Mouse (Mus musculus) layer of hippocampus, adult 11-12 months (tissue): ENCODE results near the gene Ntn3.

Experiments
- DNase-seq: peaks from one replicate; pipeline ENCODE4 v3.0.0; 2022; ENCODE audit warnings: low spot score

Ntn3 gene

GRCm38 (mm10) chr17:24209043-24209915 lies at the start of gene Ntn3:
TSS of gene Ntn3 (minus strand) at chr17:24209531.
- peak; percentile 39 for DNase-seq

DNA sequence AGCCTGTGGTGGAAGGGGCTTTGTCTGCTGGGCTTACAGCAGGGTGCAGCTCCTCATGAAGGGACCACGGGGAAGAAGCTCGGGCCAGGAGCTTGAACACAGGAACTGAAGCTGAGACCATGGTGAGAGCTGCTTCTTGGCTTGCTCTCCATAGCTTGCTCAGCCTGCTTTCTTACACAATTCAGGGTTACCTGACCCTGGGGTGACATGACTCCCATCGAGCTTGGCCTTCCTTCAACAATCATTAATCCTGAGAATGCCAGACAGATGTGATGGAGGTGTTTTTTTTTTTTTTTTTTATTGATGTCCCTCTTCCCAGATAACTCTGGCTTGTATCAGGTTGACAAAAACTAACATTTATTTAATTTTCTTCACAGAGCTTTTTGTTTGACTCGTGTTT lies 49.6 kb upstream of the Ntn3 start:
- DNase-seq = no peak

- DNase-seq = no peak
Measured at GRCm38 (mm10) chr17:24252329-24252728, 43.0 kb upstream of the Ntn3 start.

DNA sequence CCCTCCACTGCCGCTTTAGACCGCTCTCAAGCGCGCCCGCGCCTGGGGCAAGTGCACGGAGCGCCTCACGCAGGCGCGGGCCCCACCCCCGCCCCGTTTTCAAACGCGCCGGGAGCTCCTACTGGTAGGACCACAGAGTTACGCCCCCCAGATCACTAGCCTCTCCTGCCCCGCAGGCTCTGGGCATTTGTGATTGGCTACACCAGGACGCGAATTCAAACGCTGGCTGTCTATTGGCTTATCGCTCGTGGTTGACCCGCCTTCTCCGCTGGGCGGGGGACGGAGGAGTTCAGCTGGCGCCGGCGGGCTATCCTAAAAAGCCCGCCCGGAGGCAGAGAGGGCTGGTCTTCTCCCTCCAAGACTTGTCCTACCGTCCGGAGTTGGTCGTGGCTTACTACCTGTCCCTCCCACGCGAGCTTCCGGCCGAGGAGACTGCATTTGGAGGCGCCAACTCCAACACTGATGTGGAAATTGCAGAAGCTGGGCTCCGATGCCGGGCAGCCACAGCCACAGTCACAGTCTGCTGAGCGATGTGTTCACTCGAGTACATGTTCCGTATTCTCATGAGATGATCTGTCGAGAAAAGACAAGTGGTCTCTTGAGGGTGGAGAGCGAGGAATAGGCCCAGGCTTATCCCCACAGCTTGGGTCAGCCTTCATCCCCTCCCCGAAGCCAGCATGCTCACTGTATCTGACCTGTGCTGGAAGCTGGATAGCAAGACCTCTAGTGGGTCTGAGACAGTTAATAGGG lies 42.2 kb upstream of the Ntn3 start, which contains the start of gene Ccnf:
TSS of gene Ccnf (minus strand) at position 165 of the 750 bp plus-strand sequence.
- peak; percentile 96 for DNase-seq

- DNase-seq = no peak
Measured at GRCm38 (mm10) chr17:24250988-24251319, 41.6 kb upstream of the Ntn3 start.

- no peak for DNase-seq
Measured at GRCm38 (mm10) chr17:24248641-24249040, 39.3 kb upstream of the Ntn3 start.

- DNase-seq = no peak
Measured at GRCm38 (mm10) chr17:24244061-24244460, 34.7 kb upstream of the Ntn3 start.

GRCm38 (mm10) chr17:24243311-24243969 lies 34.1 kb upstream of the Ntn3 start:
- peak; percentile 37 for DNase-seq

DNA sequence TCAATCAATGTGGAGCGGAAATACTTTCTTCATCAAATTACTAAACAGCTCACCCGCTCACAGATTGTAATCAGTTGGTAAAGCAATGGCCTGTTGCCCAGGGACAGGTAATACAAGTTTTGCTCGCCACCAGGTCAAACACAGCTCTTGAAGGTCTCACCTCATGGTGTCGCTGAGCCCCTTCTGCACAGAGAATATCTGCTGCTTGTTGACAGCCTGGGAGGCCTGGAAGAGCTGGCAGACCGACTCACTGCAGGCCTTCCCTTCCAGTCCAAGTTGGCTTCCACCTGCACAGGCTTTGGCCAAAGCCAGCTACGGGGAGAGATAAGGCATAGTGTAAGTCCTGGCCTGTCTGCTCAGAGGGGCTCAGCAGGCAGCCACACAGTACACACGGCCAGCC lies 27.6 kb upstream of the Ntn3 start:
- no peak for DNase-seq

- DNase-seq = no peak
Measured at GRCm38 (mm10) chr17:24236479-24236878, 27.1 kb upstream of the Ntn3 start.

DNA sequence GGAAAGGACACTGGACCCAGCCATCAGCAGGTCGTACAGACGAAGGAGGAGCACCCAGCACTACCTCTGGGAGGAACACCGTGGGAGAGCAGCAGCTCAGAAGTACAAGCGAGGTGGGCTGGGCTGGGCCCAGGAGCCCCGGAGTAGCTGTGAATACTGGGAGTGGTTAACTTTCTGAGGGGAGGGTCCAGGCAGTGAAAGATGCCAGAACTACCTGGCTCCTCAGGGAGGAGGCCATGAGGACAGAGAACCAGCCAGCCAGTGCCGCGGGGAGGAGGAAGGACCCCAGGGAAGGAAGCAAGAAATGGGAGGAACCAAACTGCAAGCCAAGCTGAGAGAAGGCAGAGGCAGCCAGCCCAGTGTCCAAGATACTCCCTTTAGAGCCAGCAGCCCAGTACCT lies 18.6 kb upstream of the Ntn3 start:
- no peak for DNase-seq

DNA sequence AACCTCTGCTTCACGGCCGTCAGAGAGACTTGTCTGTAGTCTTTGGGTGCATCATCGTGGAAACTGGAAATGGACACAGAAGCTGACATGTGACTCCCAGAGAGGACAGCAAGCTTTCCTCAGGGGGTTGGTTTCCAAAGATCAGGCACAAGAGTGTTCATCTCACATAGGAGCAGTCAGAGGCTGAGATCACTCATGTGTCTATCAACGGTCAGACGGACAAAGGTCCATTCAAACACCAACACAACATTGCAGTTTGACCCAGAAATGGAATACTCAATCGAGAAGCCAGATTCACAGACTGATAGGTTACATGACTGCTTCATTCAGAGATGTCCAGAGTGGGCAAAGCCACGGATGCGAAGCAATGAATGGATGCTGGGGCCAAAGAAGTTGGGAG lies 17.4 kb upstream of the Ntn3 start:
- DNase-seq = no peak

- no peak for DNase-seq
Measured at GRCm38 (mm10) chr17:24225851-24226250, 16.5 kb upstream of the Ntn3 start.

- no peak for DNase-seq
Measured at GRCm38 (mm10) chr17:24224741-24225140, 15.4 kb upstream of the Ntn3 start.

DNA sequence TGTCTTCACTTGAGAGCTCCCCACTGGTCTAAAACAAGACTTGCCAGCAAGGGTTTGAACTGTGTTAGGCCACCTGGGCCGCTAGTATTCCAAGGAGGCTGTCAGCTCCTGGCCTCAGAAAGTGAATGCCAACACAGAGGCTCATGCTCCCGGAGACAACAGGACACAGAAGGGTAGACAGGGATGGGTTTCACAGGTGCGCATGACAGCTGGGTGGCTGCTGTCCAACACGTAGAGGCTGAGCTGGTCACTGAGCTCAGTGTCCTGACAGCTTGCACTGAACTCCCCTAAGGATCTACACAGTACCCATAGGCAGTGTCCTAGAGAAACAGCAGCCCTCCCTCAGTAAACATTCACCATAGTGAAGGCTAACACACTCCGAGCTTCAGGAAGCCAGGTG lies 14.2 kb upstream of the Ntn3 start:
- no peak for DNase-seq

DNA sequence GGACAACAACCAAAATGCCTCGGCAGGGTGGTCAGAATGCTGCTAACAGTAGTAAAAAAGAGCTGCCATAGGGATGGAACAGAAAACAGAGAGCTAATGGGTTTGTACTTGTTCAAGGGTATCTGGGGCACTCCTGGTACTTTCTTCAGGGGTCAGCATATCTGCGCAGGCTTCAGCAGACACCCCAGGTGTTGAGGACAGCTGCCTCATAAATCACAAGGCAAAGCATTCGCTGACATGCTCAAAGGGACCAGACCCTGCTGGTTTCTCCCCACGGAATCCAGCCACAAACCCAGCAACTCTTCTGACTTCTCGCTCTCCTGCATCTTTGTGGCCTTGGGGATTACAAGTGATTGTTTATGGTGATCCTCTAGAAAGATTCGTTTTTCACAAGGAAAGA lies 13.3 kb upstream of the Ntn3 start:
- no peak for DNase-seq

GRCm38 (mm10) chr17:24220435-24221411 lies 11.4 kb upstream of the Ntn3 start, which contains the start of gene Tedc2:
TSS of gene Tedc2 (minus strand) at chr17:24220851.
- DNase-seq = peak; percentile 93

DNA sequence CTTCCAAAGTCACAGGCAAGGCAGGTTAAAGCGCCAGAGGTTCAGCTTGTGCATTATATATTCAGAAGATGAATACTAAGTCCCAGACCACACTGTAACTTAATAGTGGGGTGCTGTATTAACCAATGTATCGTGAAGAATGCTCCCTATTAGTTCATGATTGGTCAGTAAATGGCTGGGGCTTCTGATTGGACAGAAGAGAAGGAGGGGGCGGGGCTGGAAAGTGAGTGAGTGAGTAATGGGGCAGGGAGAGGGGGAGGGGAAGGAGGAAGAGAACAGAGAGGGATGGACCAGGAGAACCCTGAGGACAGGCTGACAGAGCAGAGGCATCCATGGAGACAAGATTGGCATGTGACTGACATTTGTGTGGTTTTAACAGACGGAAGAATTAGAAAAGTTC lies 7.5 kb upstream of the Ntn3 start:
- DNase-seq = no peak

- DNase-seq = no peak
Measured at GRCm38 (mm10) chr17:24213186-24213585, 3.9 kb upstream of the Ntn3 start.

- no peak for DNase-seq
Measured at GRCm38 (mm10) chr17:24212441-24213018, 3.2 kb upstream of the Ntn3 start.
